Comparison of ENCODE assay signal across 9 mouse cellular contexts in the genomic region with DNA sequence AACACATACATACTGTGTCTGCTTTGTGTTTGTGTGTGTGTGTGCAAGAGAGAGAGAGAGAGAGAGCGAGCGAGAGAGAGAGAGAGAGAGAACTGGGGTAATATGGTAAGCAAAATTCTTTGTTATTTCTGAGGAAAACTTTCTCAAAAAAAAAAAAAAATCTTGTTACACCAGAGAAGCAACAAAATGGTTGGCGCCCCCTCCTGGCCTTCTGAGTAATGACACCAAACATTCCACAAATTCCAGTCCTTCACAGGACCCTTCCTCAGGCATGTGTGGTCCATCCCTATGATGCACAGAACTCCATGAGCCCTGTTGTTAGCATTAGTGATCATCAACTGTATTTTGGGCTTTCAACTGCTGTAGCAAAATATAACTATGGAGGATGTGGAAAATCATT.
DNase-seq lines count a peak whose midpoint lies in the region; ATAC-seq and TF ChIP-seq lines count a peak whose summit lies in the region.
"Had no signal": no experiment of that assay in that cellular context is flagged by ENCODE, and none has a peak within 500 bp of the region (broad histone marks: within the 10 kb centered on the region; RNA-seq: fewer than 3 reads in every experiment).

No protein-coding gene starts in this region.

- H3K36me3 ChIP-seq in kidney, postnatal 0 days (ENCODE audit: insufficient read depth, low read length), result no peaks in the 10 kb centered on the region
- no peaks in the 10 kb centered on the region for H3K36me3 ChIP-seq in kidney, adult 2 months (ENCODE audit: control insufficient read depth, insufficient read depth, low read length)
- H3K36me3 ChIP-seq: lung, embryonic 15.5 days had no signal

- H3K27me3 ChIP-seq in kidney, postnatal 0 days (ENCODE audit: insufficient read depth, low read length), result no peaks in the 10 kb centered on the region
- H3K27me3 ChIP-seq in kidney, adult 2 months (replicated peaks; ENCODE audit: control insufficient read depth, insufficient read depth, low read length), result no peaks in the 10 kb centered on the region
- H3K27me3 ChIP-seq: lung, embryonic 15.5 days had no signal

- H3K27ac ChIP-seq in kidney, postnatal 0 days, result no peak overlapping the region
- no peak overlapping the region for H3K27ac ChIP-seq in kidney, adult 2 months (ENCODE audit: insufficient read depth, low read depth, low read length)
- H3K27ac ChIP-seq: lung, embryonic 15.5 days had no signal

- DNase-seq in CD4-positive, CD25-positive, alpha-beta regulatory T cell, adult 2 months (ENCODE audit: low read depth, low spot score), result peak; percentile 6
- DNase-seq in kidney, postnatal 0 days (ENCODE audit: low spot score), result no peak
- DNase-seq in kidney, adult 2 months, result no peak
- peak; percentile 5 for DNase-seq in right cerebral cortex, postnatal 14 days
- DNase-seq in right cerebral cortex, postnatal 10 days (ENCODE audit: low spot score in 2 of 2), result no peak
- DNase-seq in retina, embryonic 14.5 days (ENCODE audit: low spot score), result peak; percentile 38
- DNase-seq in MN1 (ENCODE audit: low spot score), result no peak

- no peak overlapping the region for H3K4me3 ChIP-seq in kidney, postnatal 0 days (replicated peaks; ENCODE audit: low read depth, low read length)
- H3K4me3 ChIP-seq in kidney, adult 2 months (ENCODE audit: insufficient read depth, low read depth, low read length), result no peak overlapping the region
- H3K4me3 ChIP-seq: lung, embryonic 15.5 days had no signal

- peak; percentile 53 for TF ChIP-seq CTCF in kidney, postnatal 0 days (IDR thresholded peaks at IDR 0.05; ENCODE audit: low read depth)
- TF ChIP-seq CTCF in kidney, adult 2 months (conservative IDR thresholded peaks at IDR 0.05; ENCODE audit: insufficient read depth, insufficient read length, low read depth, low read length), result no peak

- ATAC-seq in CD4-positive, CD25-positive, alpha-beta regulatory T cell, adult 4 months, result no peak
- ATAC-seq in kidney, postnatal 0 days (replicated peaks; ENCODE audit: low FRiP score, low read depth), result no peak

- no peaks in the 10 kb centered on the region for H3K9me3 ChIP-seq in kidney, postnatal 0 days (replicated peaks; ENCODE audit: low read length)
- H3K9me3 ChIP-seq: lung, embryonic 15.5 days had no signal

- TF ChIP-seq POLR2A in kidney, adult 2 months (IDR thresholded peaks at IDR 0.05; ENCODE audit: low read depth, low read length), result no peak

- no peak overlapping the region for H3K9ac ChIP-seq in kidney, postnatal 0 days (ENCODE audit: low read depth, low read length)
- H3K9ac ChIP-seq: lung, embryonic 15.5 days had no signal

- H3K4me1 ChIP-seq in kidney, postnatal 0 days (replicated peaks; ENCODE audit: insufficient read depth, low read length), result no peaks in the 10 kb centered on the region
- no peaks in the 10 kb centered on the region for H3K4me1 ChIP-seq in kidney, adult 2 months (ENCODE audit: control insufficient read depth, insufficient read depth, low read length)
- H3K4me1 ChIP-seq: lung, embryonic 15.5 days had no signal

- 61% methylated on average over 3 of the region's 3 CpGs for WGBS in kidney, postnatal 0 days
- WGBS in kidney, adult 2 months, result 64% methylated on average over 3 of the region's 3 CpGs

- no peak overlapping the region for H3K4me2 ChIP-seq in kidney, postnatal 0 days (ENCODE audit: low read length)
- H3K4me2 ChIP-seq: lung, embryonic 15.5 days had no signal

Comparison
In these comparisons a context has a peak if more than half of its experiments do, and no peak if none do; other contexts are left out.
1. DNase-seq: peak in CD4-positive, CD25-positive, alpha-beta regulatory T cell, adult 2 months (single experiment), right cerebral cortex, postnatal 14 days (single experiment) and retina, embryonic 14.5 days (single experiment); none in kidney, postnatal 0 days (single experiment), kidney, adult 2 months (single experiment), right cerebral cortex, postnatal 10 days (0 of 2) and MN1 (single experiment).